Mouse (Mus musculus) E14TG2a.4 (cell line): ENCODE measurements around the gene Neu4.

Source experiments
- CTCF ChIP-seq: conservative IDR thresholded peaks from 2 replicates; pipeline ENCODE4 v1.5.1; 2014; ENCODE audit warnings: low read length
- NANOG ChIP-seq: IDR thresholded peaks from 2 replicates; pipeline ENCODE4 v1.6.1; 2014; ENCODE audit warnings: borderline replicate concordance, low read length, mixed read lengths

DNA sequence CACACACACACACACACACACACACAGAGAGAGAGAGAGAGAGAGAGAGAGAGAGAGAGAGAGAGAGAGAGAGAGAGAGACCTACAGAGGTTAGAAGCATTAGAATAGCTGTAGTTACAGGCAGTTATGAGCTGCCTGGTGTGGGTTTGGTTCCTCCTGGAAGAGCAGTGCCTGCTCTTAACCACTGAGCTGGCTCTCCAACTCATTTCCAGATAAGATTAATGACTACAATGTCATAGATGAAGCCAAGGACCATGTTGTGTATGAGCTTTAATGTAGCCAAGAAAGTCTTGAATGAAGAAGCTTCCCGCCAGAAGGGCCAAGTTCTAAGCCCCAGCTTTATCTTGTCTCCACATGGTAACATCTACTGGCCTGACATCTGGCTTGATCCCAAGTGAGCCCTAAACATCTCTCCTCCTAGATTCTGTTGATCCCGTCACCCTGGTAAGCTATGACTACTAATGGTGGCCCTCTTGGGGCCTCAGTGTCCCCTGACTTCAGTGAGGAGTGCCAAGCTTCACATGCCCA is 12.9 kb downstream of the Neu4 start:
- TF ChIP-seq CTCF, result no peak
- no peak for TF ChIP-seq NANOG
